Mouse (Mus musculus) forebrain, embryonic 12.5 days (tissue): ENCODE data around the gene Gpnmb. TPM values are rescaled to one million over a fixed set of nuclear protein-coding genes. Genes with fewer than 3 reads are reported as not detected.

Experiments used
- ATAC-seq: fragments of 200-750 bp; cut with Nextera tagmentation; 2 replicates; pipeline ENCODE4 v1.8.0; 2017; ENCODE audit warnings: moderate TSS enrichment; ENCODE audit not compliant: low FRiP score
- H3K27ac ChIP-seq: fragments of 300-500 bp; sonication (generic); 2 replicates; pipeline ENCODE4 v1.5.1; 2016; ENCODE audit warnings: mild to moderate bottlenecking
- H3K27me3 ChIP-seq: fragments of 300-500 bp; sonication (generic); 2 replicates; pipeline ENCODE4 v1.6.1; 2016; ENCODE audit warnings: mild to moderate bottlenecking
- H3K36me3 ChIP-seq: fragments of 300-500 bp; sonication (generic); replicated peaks from 2 replicates; pipeline ENCODE4 v1.6.1; 2016; ENCODE audit warnings: mild to moderate bottlenecking
- H3K4me1 ChIP-seq: fragments of 300-500 bp; sonication (generic); 2 replicates; pipeline ENCODE4 v1.6.1; 2016
- H3K4me2 ChIP-seq: fragments of 300-500 bp; sonication (generic); 2 replicates; pipeline ENCODE4 v1.6.1; 2016; ENCODE audit warnings: mild to moderate bottlenecking, moderate library complexity
- H3K4me3 ChIP-seq: fragments of 300-500 bp; sonication (generic); replicated peaks from 2 replicates; pipeline ENCODE4 v1.5.1; 2016; ENCODE audit warnings: mild to moderate bottlenecking
- H3K9ac ChIP-seq: fragments of 300-500 bp; sonication (generic); 2 replicates; pipeline ENCODE4 v1.6.1; 2016; ENCODE audit warnings: mild to moderate bottlenecking
- H3K9me3 ChIP-seq: fragments of 300-500 bp; sonication (generic); 2 replicates; pipeline ENCODE4 v1.6.1; 2016
- WGBS: fragments of 180-500 bp; shearing (Covaris S2); methylation state at CpG from one replicate; pipeline ENCODE4 v1.1.7; 2016; 5-methylcytosine and 5-hydroxymethylcytosine counted together
- polyA plus RNA-seq: library from polyadenylated mRNA; unstranded; fragments of >200 nt; fragmentation: Nextera tagmentation; extraction: Ambion mirVana; gene quantifications from 2 replicates; pipeline ENCODE4 v1.2.1, GENCODE M21; 2016

Gene Gpnmb
- polyA plus RNA-seq = 0.19 and 0.82 TPM in 2 replicates

- no peak within 1 kb of the TSS for H3K4me3 ChIP-seq
- H3K4me2 ChIP-seq = 0 out of 2 replicates have a peak within 1 kb of the TSS, but pooled peaks have one; percentile 4
- H3K9ac ChIP-seq = no peak within 1 kb of the TSS
- H3K27me3 ChIP-seq = peaks cover 23% of the 10 kb centered on the region
- peaks cover 9% of the 10 kb centered on the region for H3K4me1 ChIP-seq
- H3K27ac ChIP-seq = no peak within 1 kb of the TSS
- no peak for ATAC-seq
- no peaks in the 10 kb centered on the region for H3K9me3 ChIP-seq
- 45% methylated on average over 28 of the region's 28 CpGs for WGBS
- no peaks in the 10 kb centered on the region for H3K36me3 ChIP-seq
These were observed at the start of gene Gpnmb for GRCm38 (mm10) chr6:49036275-49037267. Gpnmb (plus strand) TSS chr6:49036546.

DNA sequence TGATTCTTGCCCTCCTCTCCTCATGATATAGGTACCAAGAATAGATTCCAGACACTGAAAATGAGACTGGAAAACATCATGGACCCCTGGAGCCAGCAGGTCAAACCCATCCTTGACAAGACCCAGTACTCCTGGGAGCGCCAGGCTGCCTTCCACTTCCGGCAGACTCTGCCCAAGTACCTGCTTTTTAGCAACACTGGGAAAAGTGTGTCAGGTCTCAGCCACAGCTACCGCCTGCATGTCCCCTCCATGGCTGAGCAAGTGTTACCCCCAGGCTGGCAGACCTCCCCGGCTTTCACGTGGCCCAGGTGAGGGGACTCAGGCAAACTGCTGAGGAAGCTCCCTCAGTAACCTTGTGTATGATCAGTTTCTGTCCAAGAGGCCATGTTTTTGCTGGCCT is 46.4 kb upstream of the Gpnmb start:
- Histone ChIP-seq H3K36me3 (no peaks in the 10 kb centered on the region), H3K4me2 (no peak overlapping the region), H3K9ac (no peak overlapping the region), H3K27ac (no peak overlapping the region), H3K9me3 (no peaks in the 10 kb centered on the region), H3K4me1 (no peaks in the 10 kb centered on the region), H3K27me3 (no peaks in the 10 kb centered on the region), H3K4me3 (no peak overlapping the region)
- 89% methylated on average over 5 of the region's 5 CpGs for WGBS
- no peak for ATAC-seq

DNA sequence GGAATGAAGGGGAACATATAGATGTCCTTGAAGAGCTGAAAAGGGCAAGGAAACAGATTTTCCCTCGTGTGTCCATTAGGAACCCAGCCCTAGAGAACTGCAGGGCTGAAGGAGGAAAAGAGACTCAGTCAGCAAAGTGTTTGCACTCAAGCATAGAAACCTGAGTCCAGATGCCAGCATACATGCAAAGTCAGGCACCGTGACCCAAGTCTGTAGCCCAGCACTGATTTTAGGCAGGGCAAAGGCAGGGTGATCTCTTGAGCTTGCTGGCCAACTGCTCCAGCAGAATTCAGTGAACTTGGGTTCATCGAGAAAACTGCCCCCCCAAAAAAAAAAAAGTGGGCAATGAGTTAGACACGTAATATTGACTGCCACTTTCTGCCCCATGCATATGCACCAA is 44.4 kb upstream of the Gpnmb start:
- Histone ChIP-seq H3K4me3 (no peak overlapping the region), H3K9me3 (no peaks in the 10 kb centered on the region), H3K36me3 (no peaks in the 10 kb centered on the region), H3K27ac (no peak overlapping the region), H3K4me2 (no peak overlapping the region), H3K4me1 (no peaks in the 10 kb centered on the region), H3K9ac (no peak overlapping the region), H3K27me3 (no peaks in the 10 kb centered on the region)
- ATAC-seq = no peak
- 76% methylated on average over 4 of the region's 4 CpGs for WGBS

DNA sequence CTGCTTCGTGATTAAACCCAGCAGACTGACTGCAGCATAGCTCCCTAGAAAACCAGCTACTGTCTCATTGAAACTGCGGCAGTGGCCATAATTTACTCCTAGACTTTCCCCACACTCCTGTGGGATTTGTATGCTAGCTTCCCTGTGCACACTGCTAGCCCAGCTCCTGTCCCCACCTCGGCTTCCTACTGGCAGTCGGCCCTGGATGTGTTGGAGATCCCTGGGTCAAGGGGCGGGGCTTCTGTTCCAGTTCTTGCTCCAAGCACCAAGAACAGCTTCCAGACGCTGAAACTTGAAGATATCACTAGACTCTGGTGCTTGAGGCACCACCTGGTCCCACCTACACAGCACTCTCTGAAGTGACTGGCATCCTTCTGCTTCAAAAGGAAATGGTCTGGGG is 38.2 kb upstream of the Gpnmb start:
- Histone ChIP-seq H3K27me3 (no peaks in the 10 kb centered on the region), H3K9me3 (no peaks in the 10 kb centered on the region), H3K4me1 (no peaks in the 10 kb centered on the region), H3K27ac (no peak overlapping the region), H3K9ac (no peak overlapping the region), H3K4me2 (no peak overlapping the region), H3K4me3 (no peak overlapping the region), H3K36me3 (no peaks in the 10 kb centered on the region)
- WGBS = 82% methylated on average over 6 of the region's 6 CpGs
- ATAC-seq = no peak

GRCm38 (mm10) chr6:48998796-48999195 is 37.5 kb upstream of the Gpnmb start:
- Histone ChIP-seq H3K9ac (no peak overlapping the region), H3K36me3 (no peaks in the 10 kb centered on the region), H3K4me3 (no peak overlapping the region), H3K4me1 (no peaks in the 10 kb centered on the region), H3K4me2 (no peak overlapping the region), H3K27me3 (no peaks in the 10 kb centered on the region), H3K9me3 (no peaks in the 10 kb centered on the region), H3K27ac (no peak overlapping the region)
- ATAC-seq = no peak
- 85% methylated on average over 4 of the region's 4 CpGs for WGBS

GRCm38 (mm10) chr6:49003381-49003780 is 33.0 kb upstream of the Gpnmb start:
- no peaks in the 10 kb centered on the region for H3K27me3 ChIP-seq
- no peaks in the 10 kb centered on the region for H3K9me3 ChIP-seq
- H3K27ac ChIP-seq = no peak overlapping the region
- ATAC-seq = no peak
- no peak overlapping the region for H3K4me2 ChIP-seq
- no peak overlapping the region for H3K4me3 ChIP-seq
- peaks cover 4% of the 10 kb centered on the region for H3K4me1 ChIP-seq
- 50% methylated on average over 4 of the region's 4 CpGs for WGBS
- no peak overlapping the region for H3K9ac ChIP-seq
- no peaks in the 10 kb centered on the region for H3K36me3 ChIP-seq

DNA sequence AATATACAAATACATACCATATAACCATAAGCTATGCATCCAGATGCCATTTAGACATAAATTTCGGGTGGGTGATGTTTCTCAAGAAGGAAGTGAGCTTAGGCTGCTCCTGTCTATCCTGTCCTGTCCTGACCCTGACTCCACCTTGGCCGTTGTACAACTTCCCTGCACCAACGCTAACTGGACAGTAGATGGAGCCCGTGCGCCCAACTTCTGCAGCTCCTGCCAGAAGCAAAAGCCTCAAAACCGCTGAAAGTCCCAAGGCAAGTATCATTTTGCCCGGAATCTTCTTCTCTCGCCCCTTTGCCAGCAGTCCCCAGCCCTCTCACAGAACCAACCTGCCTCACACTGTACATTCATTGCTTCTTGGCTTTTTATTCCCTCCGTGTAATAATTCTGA is 28.4 kb upstream of the Gpnmb start:
- Histone ChIP-seq H3K36me3 (no peaks in the 10 kb centered on the region), H3K4me3 (peak overlapping the region; percentile 26), H3K9ac (no peak overlapping the region), H3K27me3 (no peaks in the 10 kb centered on the region), H3K4me1 (peaks cover 12% of the 10 kb centered on the region), H3K9me3 (no peaks in the 10 kb centered on the region), H3K4me2 (peak overlapping the region; percentile 46), H3K27ac (no peak overlapping the region)
- 1% methylated on average over 9 of the region's 9 CpGs for WGBS
- ATAC-seq = no peak

DNA sequence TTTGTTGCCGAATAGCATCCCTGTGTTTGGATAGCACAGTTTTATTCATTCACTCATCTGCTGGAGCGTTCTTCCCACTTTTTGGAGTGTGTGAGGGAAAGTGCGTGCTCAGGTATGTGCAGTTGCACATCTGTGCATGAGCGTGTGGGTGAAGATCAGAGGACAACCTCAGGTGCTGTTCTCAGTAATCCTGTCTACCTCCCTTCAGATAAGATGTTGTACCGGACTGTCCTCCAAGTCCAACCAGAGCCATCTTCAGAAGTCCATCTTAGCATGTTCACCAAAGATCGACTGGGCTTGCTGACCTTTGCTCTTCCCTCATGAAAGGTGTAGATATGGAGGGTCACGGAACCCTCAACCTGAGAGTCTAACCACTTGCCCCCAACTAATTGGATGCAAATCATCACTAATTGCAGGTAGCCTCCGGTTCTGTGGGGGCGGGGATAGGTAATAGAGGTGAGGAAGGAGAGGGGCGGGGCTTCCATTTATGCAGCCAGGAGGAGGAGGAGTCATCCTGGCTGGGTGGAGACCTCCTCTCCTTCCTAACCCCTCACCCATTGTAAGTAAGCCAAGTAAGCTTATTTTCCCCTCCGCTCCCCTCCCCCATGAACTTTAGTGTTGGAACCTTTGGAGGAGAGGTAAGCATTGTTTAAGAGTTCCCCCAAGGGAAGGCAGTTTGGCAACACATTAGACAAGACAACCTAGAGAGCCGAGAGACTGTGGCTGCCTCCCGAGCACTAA is 27.8 kb upstream of the Gpnmb start:
- H3K9me3 ChIP-seq = no peaks in the 10 kb centered on the region
- H3K4me3 ChIP-seq = peak overlapping the region; percentile 26
- no peak; the same call in 1 of the 2 replicates for ATAC-seq
- peak overlapping the region; percentile 42 for H3K27ac ChIP-seq
- no peak overlapping the region for H3K9ac ChIP-seq
- peaks cover 12% of the 10 kb centered on the region for H3K4me1 ChIP-seq
- no peaks in the 10 kb centered on the region for H3K36me3 ChIP-seq
- no peaks in the 10 kb centered on the region for H3K27me3 ChIP-seq
- peak overlapping the region; percentile 46 for H3K4me2 ChIP-seq
- WGBS = 23% methylated on average over 13 of the region's 13 CpGs

GRCm38 (mm10) chr6:49009161-49009555 is 27.2 kb upstream of the Gpnmb start:
- H3K4me3 ChIP-seq = no peak overlapping the region
- 28% methylated on average over 7 of the region's 7 CpGs for WGBS
- H3K27me3 ChIP-seq = no peaks in the 10 kb centered on the region
- peaks cover 12% of the 10 kb centered on the region for H3K4me1 ChIP-seq
- H3K9ac ChIP-seq = no peak overlapping the region
- peak overlapping the region; percentile 46 for H3K4me2 ChIP-seq
- no peaks in the 10 kb centered on the region for H3K36me3 ChIP-seq
- ATAC-seq = no peak; the same call in 1 of the 2 replicates
- H3K27ac ChIP-seq = peak overlapping the region; percentile 42; the same call in 1 of the 2 replicates
- no peaks in the 10 kb centered on the region for H3K9me3 ChIP-seq

DNA sequence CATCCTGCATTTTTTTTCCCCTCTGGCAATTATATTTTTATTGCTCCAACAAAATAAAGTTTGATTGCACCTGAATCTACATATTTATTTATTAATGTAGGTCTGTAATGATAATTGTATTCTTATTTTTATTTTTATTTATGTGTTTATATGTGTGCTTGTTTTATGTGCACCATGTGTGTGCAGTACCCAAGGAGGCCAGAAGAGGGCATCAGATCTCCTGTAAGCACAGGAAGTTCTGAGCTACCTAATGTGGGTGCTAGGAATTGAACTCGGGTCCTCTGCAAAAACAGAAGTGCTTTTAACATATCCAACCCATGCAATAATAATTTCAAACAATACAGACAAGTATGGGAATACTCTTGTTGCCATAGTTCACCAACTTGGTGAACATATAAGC is 26.7 kb upstream of the Gpnmb start:
- no peak overlapping the region for H3K4me2 ChIP-seq
- H3K9ac ChIP-seq = no peak overlapping the region
- WGBS = 84% methylated on average over 1 of the region's 1 CpGs
- H3K27ac ChIP-seq = no peak overlapping the region
- no peaks in the 10 kb centered on the region for H3K36me3 ChIP-seq
- H3K27me3 ChIP-seq = no peaks in the 10 kb centered on the region
- no peak for ATAC-seq
- H3K4me1 ChIP-seq = peaks cover 12% of the 10 kb centered on the region
- no peak overlapping the region for H3K4me3 ChIP-seq
- no peaks in the 10 kb centered on the region for H3K9me3 ChIP-seq

- WGBS = 89% methylated on average over 5 of the region's 5 CpGs
- peaks cover 12% of the 10 kb centered on the region for H3K4me1 ChIP-seq
- H3K36me3 ChIP-seq = no peaks in the 10 kb centered on the region
- H3K4me3 ChIP-seq = no peak overlapping the region
- H3K4me2 ChIP-seq = no peak overlapping the region
- no peak overlapping the region for H3K9ac ChIP-seq
- H3K27me3 ChIP-seq = no peaks in the 10 kb centered on the region
- H3K9me3 ChIP-seq = no peaks in the 10 kb centered on the region
- ATAC-seq = no peak
- no peak overlapping the region for H3K27ac ChIP-seq
These were observed 25.2 kb upstream of the Gpnmb start for GRCm38 (mm10) chr6:49011191-49011590.

GRCm38 (mm10) chr6:49013023-49013422 is 23.3 kb upstream of the Gpnmb start:
- 88% methylated on average over 4 of the region's 4 CpGs for WGBS
- ATAC-seq = no peak

More at GRCm38 (mm10) chr6:49013023-49013422, 23.3 kb upstream of the Gpnmb start:
- Histone ChIP-seq H3K36me3 (no peaks in the 10 kb centered on the region), H3K27ac (no peak overlapping the region), H3K27me3 (no peaks in the 10 kb centered on the region), H3K4me3 (no peak overlapping the region), H3K9ac (no peak overlapping the region), H3K4me2 (no peak overlapping the region), H3K9me3 (no peaks in the 10 kb centered on the region), H3K4me1 (peaks cover 12% of the 10 kb centered on the region)
